Mouse (Mus musculus) lung, adult 18-20 months (tissue): Measurements from ENCODE around the gene Dctn1.

Source experiments
- DNase-seq, 2 experiments: peaks; one replicate each; pipeline ENCODE4 v3.0.0; 2022; ENCODE audit warnings: mixed read lengths in 2 of 2

Gene Dctn1

DNA sequence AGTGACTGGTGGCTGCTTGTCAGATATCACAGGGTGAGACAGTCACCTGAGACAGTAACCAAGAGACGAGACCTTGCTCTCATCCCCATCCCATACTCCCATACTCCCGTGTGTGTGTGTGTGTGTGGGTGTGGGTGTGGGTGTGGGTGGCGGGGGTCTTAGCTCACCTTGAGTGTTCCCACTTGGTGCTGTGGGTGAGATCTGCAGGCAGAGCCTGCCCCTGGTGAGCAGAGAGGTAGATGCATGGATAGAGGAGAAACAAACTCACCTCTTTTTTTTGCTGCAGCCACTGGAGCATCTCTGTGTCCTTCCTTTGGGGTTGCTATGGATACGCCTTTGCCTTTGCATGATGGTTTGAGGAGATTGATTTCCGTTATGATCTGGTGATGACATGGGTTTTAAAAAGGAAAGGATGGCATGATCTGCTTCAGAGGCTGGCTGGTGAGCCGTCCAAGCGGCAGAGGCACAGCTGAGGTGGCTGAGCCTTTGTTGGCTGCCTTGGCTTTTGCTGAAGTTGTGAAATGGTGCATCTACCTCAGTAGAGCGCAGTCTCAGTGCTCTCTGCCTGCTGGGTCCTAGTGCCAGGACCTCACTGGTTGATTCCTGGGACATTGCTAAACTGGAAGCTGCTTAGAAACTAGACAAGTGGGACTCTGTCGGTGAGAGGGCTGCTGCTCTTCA lies 6.7 kb downstream of the Dctn1 start:
- DNase-seq = no peak

DNA sequence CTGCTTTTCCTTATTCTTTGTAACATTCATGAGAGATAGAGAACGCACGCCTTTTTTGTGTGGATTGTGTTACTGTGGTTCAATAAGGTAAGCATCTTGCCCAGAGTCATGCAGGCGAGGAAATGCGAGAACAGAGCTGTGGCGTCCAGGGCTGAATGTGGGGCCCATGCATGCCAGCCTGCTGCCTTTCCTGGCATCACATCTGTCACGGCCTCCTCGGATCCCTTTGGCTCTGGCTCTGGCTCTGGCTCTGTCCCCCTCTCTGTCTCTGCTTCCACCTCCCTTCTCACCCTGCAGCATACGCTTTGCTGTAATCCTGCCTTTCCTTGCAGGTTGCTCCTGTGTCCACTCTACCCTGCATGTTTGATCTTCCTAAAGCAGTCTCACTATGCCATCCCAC lies 10.3 kb downstream of the Dctn1 start:
- no peak for DNase-seq

DNA sequence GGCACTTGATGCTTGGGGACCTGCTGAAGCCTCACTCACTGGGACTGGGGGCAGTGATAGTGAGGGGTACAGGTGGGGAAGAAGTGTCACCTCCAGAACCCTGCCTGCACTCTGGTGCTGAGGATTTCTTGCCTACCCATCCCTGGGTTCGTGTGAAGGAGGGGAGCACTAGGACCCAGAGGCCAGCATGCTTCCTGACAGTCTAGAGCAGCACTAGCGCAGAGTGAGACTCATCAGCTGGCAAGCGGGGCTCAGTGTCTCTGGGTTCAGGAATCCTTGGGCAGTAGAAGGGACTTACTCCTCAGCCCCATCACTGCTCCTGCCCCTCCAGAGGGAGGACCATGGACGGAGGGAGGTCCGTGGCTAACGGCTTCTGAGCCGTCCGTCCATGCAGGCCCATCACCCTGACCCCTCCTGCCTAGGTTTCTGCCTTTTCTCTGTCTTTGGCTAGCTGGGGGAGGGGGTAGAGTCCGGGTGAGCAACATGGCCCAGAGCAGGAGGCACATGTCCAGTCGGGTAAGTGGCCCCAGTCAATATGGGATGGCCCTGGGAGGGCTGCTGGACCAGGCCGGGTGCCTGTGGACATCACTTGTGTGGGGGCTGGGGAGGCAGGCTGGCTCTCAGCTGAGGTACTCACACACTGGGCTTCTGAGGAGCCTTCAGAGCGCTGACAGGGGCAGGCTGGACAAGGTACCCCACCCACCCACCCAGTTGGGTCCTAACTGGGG lies 13.8 kb downstream of the Dctn1 start:
- DNase-seq = no peak

GRCm38 (mm10) chr6:83180605-83181004 lies 14.9 kb downstream of the Dctn1 start:
- DNase-seq = no peak

DNA sequence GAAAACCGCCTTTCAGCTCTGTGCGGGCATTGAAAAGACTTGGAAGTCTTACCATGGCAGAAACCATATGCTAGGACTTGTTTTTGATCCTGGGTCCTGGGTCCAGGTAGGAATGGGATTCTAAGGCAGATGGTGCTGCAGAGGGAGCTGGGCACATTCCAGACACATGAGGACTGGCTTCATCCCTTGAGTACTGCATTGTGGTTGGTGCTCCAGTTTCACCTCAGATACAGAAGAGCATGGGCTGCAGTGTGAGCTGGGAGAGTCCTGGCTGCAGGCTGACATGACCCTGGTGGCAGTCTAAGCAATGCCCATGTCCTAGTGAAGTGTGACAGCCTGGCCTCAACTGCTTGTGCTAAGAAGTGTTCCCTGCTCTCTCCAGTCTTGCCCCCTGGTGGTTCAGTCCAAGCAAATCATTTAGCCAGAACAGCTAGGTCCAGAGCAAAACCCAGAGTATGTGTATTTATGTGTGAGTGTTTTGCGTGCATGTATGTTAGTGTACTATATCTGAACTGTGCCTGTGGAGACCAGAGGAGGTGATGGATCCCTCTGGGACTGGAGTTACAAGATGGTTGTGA lies 19.2 kb downstream of the Dctn1 start:
- DNase-seq = no peak

DNA sequence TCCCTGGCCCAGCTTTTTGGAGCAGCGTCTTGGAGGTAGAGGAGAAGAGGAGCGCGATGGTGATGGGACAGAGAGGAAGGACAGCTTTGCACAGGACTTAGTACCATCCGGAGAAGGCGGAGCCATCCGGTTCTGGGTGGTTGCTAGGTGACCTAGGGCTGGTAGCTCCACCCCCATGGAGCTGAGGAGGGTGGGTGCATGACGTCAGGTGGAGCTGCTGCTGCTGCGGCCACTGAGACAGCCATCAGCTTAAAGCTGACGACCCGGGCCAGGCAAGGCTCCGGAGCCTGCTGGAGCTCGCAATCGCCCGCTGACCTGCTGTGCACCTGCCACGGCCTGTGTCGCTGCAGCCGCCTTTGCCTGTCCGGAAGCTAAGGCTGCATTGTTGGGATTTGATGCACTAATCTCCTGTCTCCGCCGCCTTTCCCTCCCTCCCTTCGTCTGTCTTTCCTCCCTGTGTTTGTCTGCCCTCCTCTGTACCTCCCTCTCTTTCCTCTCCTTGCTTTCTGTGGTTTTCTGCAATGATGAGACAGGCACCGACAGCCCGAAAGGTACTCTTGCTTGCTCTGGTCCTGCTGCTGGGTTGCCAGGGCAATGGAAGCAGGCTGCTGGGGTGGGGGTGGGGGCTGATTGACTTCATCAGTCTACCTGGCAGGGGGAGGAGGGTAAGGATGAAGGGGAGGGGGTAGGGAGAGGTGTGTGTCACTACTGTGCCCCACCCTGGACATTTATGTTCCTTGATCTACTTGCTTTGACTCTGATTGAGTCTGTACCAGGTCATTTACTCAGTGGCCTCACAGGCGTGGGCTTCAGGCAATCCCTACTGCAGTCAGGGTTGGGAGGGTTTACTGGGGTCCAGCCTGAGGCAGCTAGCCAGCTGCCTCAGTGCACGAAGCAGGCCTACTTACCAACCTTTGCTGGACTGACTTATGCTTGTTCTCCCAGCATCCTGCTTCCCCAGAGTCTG lies 20.5 kb downstream of the Dctn1 start:
- peak; percentile 44 to 53 for DNase-seq

- no peak for DNase-seq
Measured at GRCm38 (mm10) chr6:83186946-83187345, 21.2 kb downstream of the Dctn1 start.

- DNase-seq = no peak
Measured at GRCm38 (mm10) chr6:83193571-83193970, 27.9 kb downstream of the Dctn1 start.

DNA sequence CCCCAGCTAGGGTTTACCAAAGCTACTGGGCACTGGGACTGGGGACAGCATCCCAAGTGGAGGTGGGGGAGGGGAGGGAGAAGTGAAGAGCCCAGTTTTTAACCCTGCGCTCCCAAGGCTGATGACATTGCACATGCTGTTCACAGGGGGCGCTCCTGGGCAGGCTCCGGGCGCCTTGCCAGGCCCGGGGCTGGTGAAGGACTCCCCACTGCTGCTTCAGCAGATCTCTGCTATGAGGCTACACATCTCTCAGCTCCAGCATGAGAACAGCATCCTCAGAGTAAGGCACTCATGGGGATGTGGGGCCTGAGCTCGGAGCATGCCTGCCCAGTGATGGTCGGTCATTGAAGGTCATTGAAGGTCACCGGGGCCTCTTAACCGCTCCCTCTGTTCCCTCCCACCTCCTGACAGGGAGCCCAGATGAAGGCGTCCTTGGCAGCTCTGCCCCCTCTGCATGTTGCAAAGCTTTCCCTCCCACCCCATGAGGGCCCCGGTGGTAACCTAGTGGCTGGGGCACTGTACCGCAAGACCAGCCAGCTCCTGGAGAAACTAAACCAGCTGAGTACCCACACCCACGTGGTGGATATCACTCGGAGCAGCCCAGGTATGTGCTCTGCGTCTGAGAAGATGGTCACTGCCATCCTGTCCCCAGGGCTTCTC lies 31.8 kb downstream of the Dctn1 start:
- peak in 1 of 2 experiments; percentile 23 for DNase-seq

DNA sequence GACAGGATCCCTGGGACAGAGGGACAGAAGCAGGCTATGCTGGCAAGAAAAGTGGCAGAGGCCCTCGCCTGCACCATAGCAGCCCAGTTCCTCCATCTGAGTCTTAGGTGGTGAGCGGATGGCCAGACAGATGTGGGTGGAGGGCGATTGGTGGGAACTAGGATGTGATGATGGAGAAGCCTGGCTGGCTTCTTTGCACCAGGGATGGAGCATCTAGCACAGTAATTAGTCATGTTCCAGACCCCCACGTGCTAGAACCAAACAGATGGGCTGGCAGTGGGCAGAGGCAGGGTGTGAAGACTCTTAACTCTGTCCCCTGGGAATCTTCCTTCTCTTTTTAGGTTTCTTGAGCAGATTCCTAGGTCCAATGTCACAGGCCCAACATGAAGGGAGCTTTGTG lies 37.6 kb downstream of the Dctn1 start:
- DNase-seq = no peak

DNA sequence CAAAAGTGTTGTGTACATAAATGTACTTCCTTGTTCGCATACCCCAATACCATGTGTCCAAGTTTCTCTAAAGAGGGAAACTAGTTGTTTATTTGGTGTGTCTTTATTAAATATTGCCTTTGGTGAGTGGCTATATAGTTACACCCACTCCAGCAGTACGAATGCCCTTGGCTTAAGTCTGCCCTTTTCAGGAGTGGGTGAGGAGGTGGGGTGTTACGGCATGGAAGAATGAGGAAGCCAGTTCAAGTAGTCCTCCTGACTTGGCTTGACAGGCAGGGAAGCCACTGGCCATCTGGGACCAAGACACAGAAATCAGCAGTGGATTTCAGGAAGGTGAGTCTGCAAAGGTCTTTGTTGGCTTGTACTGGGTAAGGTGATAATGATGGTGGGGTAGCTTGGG lies 40.1 kb downstream of the Dctn1 start:
- DNase-seq = peak; percentile 67 to 75

DNA sequence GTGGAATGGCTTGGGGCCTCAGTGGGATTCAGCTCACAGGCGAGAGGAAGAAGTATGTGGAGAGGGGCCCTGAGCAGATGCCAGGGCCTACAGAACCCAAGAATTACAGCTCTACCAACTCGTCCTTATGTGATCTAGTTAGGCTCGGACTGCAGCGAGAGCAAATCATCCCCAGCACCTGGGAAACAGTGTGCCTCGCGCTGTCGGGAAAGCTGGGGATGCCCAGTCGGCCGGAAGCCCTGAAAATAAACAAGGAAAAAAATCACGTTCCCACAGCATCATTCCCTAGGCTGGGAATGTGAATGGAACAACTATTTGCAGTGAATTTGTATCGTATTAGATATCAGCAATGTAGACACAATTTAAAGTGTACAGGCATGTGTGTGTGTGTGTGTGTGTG lies 40.6 kb downstream of the Dctn1 start:
- no peak for DNase-seq

DNA sequence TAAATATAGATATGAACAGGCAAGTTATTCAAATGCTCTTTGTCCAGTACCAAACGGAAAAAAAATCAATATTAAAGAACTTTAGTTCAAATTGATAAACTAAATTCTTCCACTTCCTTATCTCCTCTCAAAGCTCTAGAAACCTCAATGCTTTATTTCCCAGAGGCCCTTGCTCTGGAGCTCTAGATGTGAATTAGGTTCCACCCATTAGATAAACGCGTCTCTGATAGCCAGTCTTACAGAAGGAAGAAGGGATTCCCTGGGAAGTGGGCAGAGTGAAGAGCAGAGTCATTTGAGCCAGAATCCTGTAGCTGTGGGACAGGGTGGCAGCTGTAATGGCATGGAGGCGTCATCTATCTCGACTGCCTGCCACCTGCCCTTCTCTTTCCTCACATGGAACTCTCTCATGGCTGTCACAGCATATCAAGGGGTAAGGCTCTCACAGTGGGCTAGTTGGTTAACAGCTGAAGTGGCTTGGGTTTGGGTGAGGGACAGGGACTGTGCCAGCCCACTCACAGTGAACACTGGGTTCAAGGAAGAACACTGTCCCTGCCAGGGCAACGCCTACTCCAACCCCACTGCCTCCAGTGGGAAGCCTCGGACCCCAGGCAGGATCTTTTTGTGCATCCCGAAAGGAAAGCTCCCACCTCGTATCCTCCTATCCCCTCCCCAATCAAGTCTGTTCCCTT lies 41.8 kb downstream of the Dctn1 start:
- no peak for DNase-seq

DNA sequence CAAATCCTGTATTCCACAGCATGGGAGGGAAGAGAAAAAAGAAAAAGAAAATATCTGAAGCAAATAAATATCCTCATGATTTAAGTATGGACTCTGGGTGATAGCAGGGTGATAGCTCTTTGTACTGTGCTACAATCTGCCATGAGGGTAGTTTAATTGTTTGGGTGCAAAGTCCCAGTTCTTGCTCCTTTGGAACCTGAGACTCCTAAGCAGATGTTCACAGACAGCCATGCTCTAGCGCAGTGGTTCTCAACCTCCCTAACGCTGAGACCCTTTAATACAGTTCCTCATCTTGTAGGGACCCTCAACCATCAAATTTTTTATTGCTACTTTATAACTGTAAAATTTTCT lies 42.3 kb downstream of the Dctn1 start:
- DNase-seq = no peak

GRCm38 (mm10) chr6:83210495-83210894 lies 44.8 kb downstream of the Dctn1 start:
- no peak for DNase-seq

GRCm38 (mm10) chr6:83211526-83211925 lies 45.8 kb downstream of the Dctn1 start:
- DNase-seq = no peak

GRCm38 (mm10) chr6:83215002-83215666 lies 49.4 kb downstream of the Dctn1 start:
- peak; percentile 49 to 60 for DNase-seq

DNA sequence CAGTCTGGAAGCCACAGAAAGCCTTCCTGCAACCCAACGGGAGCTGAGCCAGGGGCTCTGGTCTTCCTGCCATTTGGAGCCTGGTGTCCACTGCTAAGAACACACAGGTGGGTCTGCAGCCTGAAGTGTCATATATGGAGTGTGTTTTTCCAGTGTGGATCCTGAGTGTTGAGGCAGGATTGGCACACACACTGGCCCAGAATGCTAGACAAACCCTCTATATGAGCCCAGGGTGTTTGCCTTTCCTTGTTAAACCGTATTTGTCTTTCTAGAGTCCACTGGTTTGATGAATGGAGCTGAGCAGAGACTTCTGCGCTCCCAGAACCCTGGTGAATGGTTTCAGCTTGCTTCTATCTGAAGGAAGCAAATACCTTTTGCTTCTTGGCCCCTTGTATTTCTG lies 54.1 kb downstream of the Dctn1 start, which contains the start of gene Slc4a5:
Gene Slc4a5, plus strand, starts transcription at position 15 of the 400 bp plus-strand sequence.
- DNase-seq = no peak

GRCm38 (mm10) chr6:83231486-83231885 lies 65.8 kb downstream of the Dctn1 start:
- DNase-seq = no peak

GRCm38 (mm10) chr6:83233306-83233705 lies 67.6 kb downstream of the Dctn1 start:
- no peak for DNase-seq

- DNase-seq = peak; percentile 17 to 29
Measured at GRCm38 (mm10) chr6:83234280-83234741, 68.6 kb downstream of the Dctn1 start.
